Mouse (Mus musculus): ENCODE data around the gene Scn2b.

- TF ChIP-seq CTCF (IDR thresholded peaks at IDR 0.05; ENCODE audit: insufficient read depth, low read length) (no peak), POLR2A (IDR thresholded peaks at IDR 0.05; ENCODE audit: borderline replicate concordance, extremely low read depth, low read depth, low read length) (no peak)
Measured at GRCm38 (mm10) chr9:45142686-45143085, 25.1 kb downstream of the Scn2b start.

Measured in lung, adult 2 months (tissue).